Mouse (Mus musculus) CD4-positive naive resting alpha-beta T cell, adult 57 days (primary cell): ENCODE measurements around the gene Wfdc8. TPM values are rescaled to one million over a fixed set of nuclear protein-coding genes. Genes with fewer than 3 reads are reported as not detected.

Experiments
- total RNA-seq: library from RNA; stranded (reverse); gene quantifications from one replicate; pipeline ENCODE4 v1.2.4, GENCODE M21; 2023

Wfdc8 gene
- not detected for total RNA-seq

DNA sequence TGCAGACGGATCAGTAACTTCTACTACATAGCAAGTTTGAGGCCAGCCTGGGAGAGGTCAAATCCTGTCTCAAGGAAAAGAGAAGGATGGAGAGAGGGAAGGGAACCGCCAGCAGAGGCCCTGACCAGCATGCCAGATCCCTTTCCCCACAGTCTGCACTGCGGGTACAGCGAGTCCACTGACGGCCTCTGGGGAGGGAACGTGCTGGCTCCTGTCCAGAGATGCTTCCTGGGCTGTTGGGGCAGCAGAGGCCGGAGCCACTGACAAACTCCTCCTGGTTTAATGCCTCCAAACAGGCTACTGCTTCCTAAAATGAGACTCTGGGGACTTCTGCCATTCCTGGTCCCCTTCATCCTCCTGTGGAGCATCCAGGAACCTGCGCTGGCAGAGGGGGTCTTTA is at the start of gene Wfdc8, which contains the start of gene Wfdc6b:
Gene Wfdc8, minus strand, starts transcription at position 156 of the 400 bp plus-strand sequence.
Gene Wfdc6b, plus strand, starts transcription at position 52 of the 400 bp plus-strand sequence.

DNA sequence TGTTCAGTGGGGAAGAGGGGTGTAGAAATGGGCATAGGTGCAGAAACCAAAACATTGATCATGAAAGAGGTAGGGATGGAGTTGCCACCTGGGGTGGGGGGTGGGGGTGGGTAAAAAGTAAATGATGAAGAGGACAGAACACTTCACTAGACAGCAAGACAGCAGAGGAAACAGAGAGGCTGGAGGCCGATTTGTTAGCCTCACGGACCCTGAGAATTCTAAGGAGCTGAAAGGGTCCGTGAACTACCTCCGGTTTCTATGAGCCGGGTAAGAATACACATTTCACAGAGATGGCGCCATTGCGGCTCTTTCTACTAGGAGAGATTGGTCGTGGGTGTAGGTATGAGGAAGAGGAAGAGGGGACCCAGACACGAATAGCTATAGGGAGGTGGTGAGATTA is 43.1 kb upstream of the Wfdc8 start, which contains the start of gene Wfdc9:
Gene Wfdc9, minus strand, starts transcription at position 101 of the 400 bp plus-strand sequence.

DNA sequence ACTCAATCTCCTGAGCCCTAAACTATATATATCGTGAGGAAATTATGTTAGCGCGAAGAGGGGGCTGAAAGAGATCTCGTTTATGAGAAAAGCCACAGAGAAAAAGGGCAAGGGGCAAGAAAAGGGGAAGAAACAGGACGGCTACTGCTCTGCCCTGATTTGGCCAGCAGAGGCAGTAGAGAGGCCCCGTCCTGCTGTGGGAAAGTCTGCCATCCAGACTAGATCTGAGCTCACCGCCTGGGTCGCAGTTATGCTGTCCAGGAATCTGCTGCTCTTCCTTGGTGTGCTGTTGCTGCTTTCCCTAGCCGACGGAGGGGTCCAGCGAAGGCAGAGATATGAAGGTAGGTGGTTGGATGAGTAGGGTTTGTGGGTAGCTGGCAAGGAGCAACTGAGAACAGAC is 42.4 kb upstream of the Wfdc8 start, which contains the start of gene Wfdc10:
Gene Wfdc10, plus strand, starts transcription at position 189 of the 400 bp plus-strand sequence.

DNA sequence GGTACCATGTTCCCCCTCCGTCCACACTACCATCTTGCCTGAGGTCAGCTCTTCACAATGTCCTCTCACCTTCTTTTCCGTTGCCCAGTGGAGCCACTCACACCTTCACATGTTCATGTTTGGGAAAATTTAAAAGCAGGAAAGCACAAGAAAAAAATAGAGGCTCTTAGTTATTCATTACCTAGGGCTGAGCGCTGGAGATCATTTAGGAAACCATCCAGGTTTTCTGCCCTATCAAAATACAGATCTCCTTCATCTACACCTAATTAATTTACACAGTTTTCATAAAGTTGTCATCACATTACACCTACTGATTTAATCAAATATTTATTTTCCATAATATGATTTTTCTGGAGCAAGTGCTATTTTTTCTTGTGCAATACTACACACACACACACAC is 25.3 kb upstream of the Wfdc8 start, which contains the start of gene Wfdc16:
Gene Wfdc16, minus strand, starts transcription at position 101 of the 400 bp plus-strand sequence.

DNA sequence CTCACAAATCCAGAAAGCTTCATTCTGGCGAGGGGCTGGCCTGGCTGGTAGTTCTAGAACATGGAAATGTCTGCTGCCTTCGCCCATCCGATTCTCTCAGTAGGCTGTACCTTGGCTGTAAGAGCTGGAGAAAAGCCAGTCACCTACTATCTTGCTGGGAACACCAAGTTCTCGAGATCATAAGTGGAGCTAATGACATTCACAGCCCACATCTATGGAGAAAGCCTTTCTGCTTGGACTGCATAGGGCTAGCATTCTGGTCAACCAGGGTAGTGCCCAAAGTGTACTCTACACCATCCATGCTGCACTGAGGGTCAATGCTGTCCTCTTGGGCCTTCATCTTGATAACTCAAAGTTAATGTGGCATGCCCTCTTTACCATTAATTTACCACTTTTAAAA is 19.9 kb downstream of the Wfdc8 start, which contains the start of gene Eppin:
Gene Eppin, minus strand, starts transcription at position 101 of the 400 bp plus-strand sequence.

DNA sequence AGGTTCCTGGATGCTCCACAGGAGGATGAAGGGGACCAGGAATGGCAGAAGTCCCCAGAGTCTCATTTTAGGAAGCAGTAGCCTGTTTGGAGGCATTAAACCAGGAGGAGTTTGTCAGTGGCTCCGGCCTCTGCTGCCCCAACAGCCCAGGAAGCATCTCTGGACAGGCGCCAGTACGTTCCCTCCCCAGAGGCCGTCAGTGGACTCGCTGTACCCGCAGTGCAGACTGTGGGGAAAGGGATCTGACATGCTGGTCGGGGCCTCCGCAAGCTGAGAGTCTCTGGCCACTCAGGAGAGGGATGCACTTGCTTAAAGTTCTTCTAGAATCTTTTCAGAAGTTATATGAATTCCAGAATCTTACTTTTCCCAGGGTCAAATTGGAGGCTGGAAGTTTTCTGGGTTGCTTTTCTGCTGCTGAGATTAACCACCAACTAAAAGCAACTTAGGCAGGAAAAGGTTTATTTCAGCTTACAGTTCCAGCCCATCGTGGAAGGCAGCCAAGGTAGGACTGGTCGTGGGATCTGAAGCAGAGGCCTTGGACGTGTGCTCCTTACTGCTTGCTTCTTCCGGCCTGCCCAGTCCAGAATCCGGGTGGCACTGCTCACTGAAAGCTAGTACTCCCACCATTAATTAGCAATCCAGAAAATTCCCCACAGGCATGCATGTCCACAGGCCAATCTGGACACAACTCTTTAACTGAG is 28.3 kb downstream of the Wfdc8 start, which contains the start of gene Wfdc6a:
Gene Wfdc6a, minus strand, starts transcription at position 423 of the 701 bp plus-strand sequence.

DNA sequence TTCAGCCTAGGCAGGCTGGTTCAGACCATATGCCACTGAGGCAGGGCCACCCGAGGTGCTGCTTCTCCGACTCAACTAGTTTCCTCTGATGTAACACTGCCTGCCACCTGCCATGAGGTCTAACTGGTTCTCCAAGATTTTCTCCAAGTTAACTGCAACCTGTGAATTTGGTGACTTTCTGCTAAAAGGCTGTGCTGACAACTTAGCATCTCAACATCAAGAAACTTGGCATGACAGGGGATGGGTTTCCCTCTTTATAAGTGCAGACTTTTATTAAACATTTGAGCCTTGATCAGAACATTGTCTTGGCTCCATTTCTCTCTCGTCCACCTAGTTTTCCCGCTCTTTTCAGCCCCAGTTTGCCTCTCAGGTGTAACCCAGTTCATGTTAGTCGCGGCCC is 40.1 kb downstream of the Wfdc8 start, which contains the start of gene Spint3:
Gene Spint3, minus strand, starts transcription at position 101 of the 400 bp plus-strand sequence.

DNA sequence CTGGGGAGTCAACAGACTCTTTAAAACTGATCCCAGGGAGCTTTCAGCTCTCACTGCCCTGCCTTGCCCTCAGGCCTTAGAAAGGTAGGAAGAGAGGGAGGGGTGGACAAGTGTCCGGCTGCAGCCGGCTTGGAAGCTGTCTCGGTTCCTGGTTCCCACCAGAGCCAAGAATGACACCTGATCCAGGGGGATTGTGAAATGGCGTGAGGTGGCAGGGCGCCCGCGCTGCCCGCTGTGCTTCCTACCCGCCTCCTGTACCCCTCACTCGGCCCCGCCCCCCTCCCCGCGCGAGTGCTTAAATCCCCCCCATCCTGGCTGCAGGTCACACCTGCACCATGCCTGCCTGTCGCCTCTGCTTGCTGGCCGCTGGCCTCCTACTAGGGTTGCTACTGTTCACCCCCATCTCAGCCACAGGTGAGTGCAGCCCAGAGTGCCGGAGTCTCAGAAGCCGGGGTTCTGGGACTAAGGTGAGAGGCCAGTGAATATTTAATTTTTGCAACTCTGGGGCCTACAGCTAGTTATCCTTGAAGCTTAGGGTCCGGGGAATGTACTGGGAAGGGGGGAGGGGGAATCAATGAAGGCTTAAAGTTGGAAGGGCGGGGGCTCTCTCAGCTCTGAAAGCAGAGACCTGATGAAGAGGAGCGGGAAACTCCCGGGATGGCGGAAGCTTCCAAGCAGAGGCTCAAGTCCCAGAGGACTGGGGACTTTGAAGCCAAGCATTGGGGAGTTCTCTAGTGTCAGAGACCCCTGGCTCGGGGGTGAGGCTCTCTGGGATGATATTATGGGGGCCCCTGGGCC is 50.8 kb downstream of the Wfdc8 start, which contains the start of gene Wfdc2:
Gene Wfdc2, plus strand, starts transcription at position 23 of the 798 bp plus-strand sequence.

Other genes with a start within 250 kb of the Wfdc8 start
- gene Slpi, start 224.5 kb downstream of the Wfdc8 start, total RNA-seq, result 15.5 TPM
- not detected for gene Rbpjl, start 210.5 kb downstream of the Wfdc8 start, total RNA-seq
- 0.65 TPM for gene Matn4, start 208.5 kb downstream of the Wfdc8 start, total RNA-seq
- gene Sdc4, start 169.7 kb downstream of the Wfdc8 start, total RNA-seq, result 7.3 TPM
- 49.4 TPM for gene Sys1, start 156.7 kb downstream of the Wfdc8 start, total RNA-seq
- gene Gm20458, start 152.7 kb downstream of the Wfdc8 start, total RNA-seq, result 4.0 TPM
- gene Trp53tg5, start 139.9 kb downstream of the Wfdc8 start, total RNA-seq, result not detected
- gene Dbndd2, start 127.5 kb downstream of the Wfdc8 start, total RNA-seq, result 3.6 TPM
- 61.4 TPM for gene Pigt, start 116.1 kb downstream of the Wfdc8 start, total RNA-seq
- gene Wfdc2, start 51.2 kb downstream of the Wfdc8 start, total RNA-seq, result 1.9 TPM
- gene Spint3, start 40.2 kb downstream of the Wfdc8 start, total RNA-seq, result not detected
- not detected for gene Wfdc6a, start 28.2 kb downstream of the Wfdc8 start, total RNA-seq
- not detected for gene Eppin, start 20.0 kb downstream of the Wfdc8 start, total RNA-seq
- gene Wfdc6b, start 104 bp downstream of the Wfdc8 start, total RNA-seq, result not detected
- not detected for gene Wfdc16, start 25.2 kb upstream of the Wfdc8 start, total RNA-seq
- gene Wfdc10, start 42.4 kb upstream of the Wfdc8 start, total RNA-seq, result not detected
- not detected for gene Wfdc9, start 43.0 kb upstream of the Wfdc8 start, total RNA-seq
- not detected for gene Wfdc11, start 60.5 kb upstream of the Wfdc8 start, total RNA-seq
- not detected for gene Wfdc13, start 71.5 kb upstream of the Wfdc8 start, total RNA-seq
- gene Spint4, start 84.9 kb upstream of the Wfdc8 start, total RNA-seq, result not detected
- gene Spint5, start 101.7 kb upstream of the Wfdc8 start, total RNA-seq, result not detected
- 0.35 TPM for gene Wfdc3, start 132.3 kb upstream of the Wfdc8 start, total RNA-seq
- 46.4 TPM for gene Dnttip1, start 132.4 kb upstream of the Wfdc8 start, total RNA-seq
- 1.9 TPM for gene Ube2c, start 156.3 kb upstream of the Wfdc8 start, total RNA-seq
- not detected for gene Tnnc2, start 166.3 kb upstream of the Wfdc8 start, total RNA-seq
- 0.65 TPM for gene Snx21, start 172.2 kb upstream of the Wfdc8 start, total RNA-seq
- 39.4 TPM for gene Acot8, start 191.3 kb upstream of the Wfdc8 start, total RNA-seq
- gene Zswim3, start 191.5 kb upstream of the Wfdc8 start, total RNA-seq, result 3.0 TPM
- gene Zswim1, start 209.1 kb upstream of the Wfdc8 start, total RNA-seq, result 11.9 TPM
- gene Spata25, start 214.9 kb upstream of the Wfdc8 start, total RNA-seq, result not detected
- gene Ctsa, start 219.2 kb upstream of the Wfdc8 start, total RNA-seq, result 91.4 TPM
- 0.59 TPM for gene Neurl2, start 219.8 kb upstream of the Wfdc8 start, total RNA-seq
- 0.86 TPM for gene Pltp, start 244.1 kb upstream of the Wfdc8 start, total RNA-seq